Mouse (Mus musculus) heart, postnatal 10 days (tissue): Measurements from ENCODE around the gene Slc17a8. TPM values are rescaled to one million over a fixed set of nuclear protein-coding genes. Genes with fewer than 3 reads are reported as not detected.
"Not testable (repeated sequence)": the region's sequence is repeated elsewhere in the genome, so short reads cannot be mapped to it uniquely, and the experiment has no call there.

Experiments used
- DNase-seq, 2 experiments: peaks; one replicate each; pipeline ENCODE4 v3.0.0; 2021
- intact Hi-C: fragments of 180-260 bp; cut with DNase I; formaldehyde crosslinking; loops from one replicate; pipeline ENCODE4 v1.15.1; 2025
- total RNA-seq, 2 experiments: library from RNA; stranded (reverse); gene quantifications; 2 replicates each; pipeline ENCODE4 v1.2.3; 2021

The Slc17a8 gene
- total RNA-seq, 2 experiments from 2014 or later: not detected

GRCm38 (mm10) chr10:89594309-89594708, 26.7 kb downstream of the Slc17a8 start:
- intact Hi-C loops: no loop called here
- no peak for DNase-seq

- intact Hi-C loops: no loop called here
- DNase-seq: no peak
Observed at GRCm38 (mm10) chr10:89592797-89593196, 28.3 kb downstream of the Slc17a8 start.

- DNase-seq: no peak
- intact Hi-C loops: no loop called here
Observed at GRCm38 (mm10) chr10:89589877-89590276, 31.2 kb downstream of the Slc17a8 start.

- intact Hi-C loops: no loop called here
Observed at GRCm38 (mm10) chr10:89588708-89589107, 32.3 kb downstream of the Slc17a8 start.

GRCm38 (mm10) chr10:89584709-89585108, 36.3 kb downstream of the Slc17a8 start:
- DNase-seq: no peak
- intact Hi-C loops: no loop called here

More at GRCm38 (mm10) chr10:89588708-89589107, 32.3 kb downstream of the Slc17a8 start:
- DNase-seq: no peak

GRCm38 (mm10) chr10:89578801-89579200, 42.3 kb downstream of the Slc17a8 start:
- DNase-seq: no peak
- intact Hi-C loops: no loop called here

- DNase-seq: no peak
- intact Hi-C loops: no loop called here
Observed at GRCm38 (mm10) chr10:89577666-89578065, 43.4 kb downstream of the Slc17a8 start.

- no peak for DNase-seq
- intact Hi-C loops: no loop called here
Observed at GRCm38 (mm10) chr10:89573421-89573820, 47.6 kb downstream of the Slc17a8 start.

- intact Hi-C loops: no loop called here
- no peak for DNase-seq
Observed at GRCm38 (mm10) chr10:89572946-89573345, 48.1 kb downstream of the Slc17a8 start.

- no peak for DNase-seq
- intact Hi-C loops: no loop called here
Observed at GRCm38 (mm10) chr10:89567391-89567790, 53.7 kb downstream of the Slc17a8 start.

GRCm38 (mm10) chr10:89565301-89566022, 55.6 kb downstream of the Slc17a8 start:
- DNase-seq: no peak
- intact Hi-C loops: no loop called here

GRCm38 (mm10) chr10:89562113-89562512, 58.9 kb downstream of the Slc17a8 start:
- intact Hi-C loops: no loop called here
- no peak for DNase-seq

GRCm38 (mm10) chr10:89559351-89559750, 61.7 kb downstream of the Slc17a8 start:
- intact Hi-C loops: no loop called here
- DNase-seq: no peak

GRCm38 (mm10) chr10:89554885-89555284, 66.2 kb downstream of the Slc17a8 start:
- intact Hi-C loops: not testable (repeated sequence)

GRCm38 (mm10) chr10:89553855-89554254, 67.2 kb downstream of the Slc17a8 start:
- intact Hi-C loops: not testable (repeated sequence)

More at GRCm38 (mm10) chr10:89554885-89555284, 66.2 kb downstream of the Slc17a8 start:
- DNase-seq: not testable (repeated sequence)

GRCm38 (mm10) chr10:89553015-89553414, 68.0 kb downstream of the Slc17a8 start:
- no peak for DNase-seq
- intact Hi-C loops: no loop called here

More at GRCm38 (mm10) chr10:89553855-89554254, 67.2 kb downstream of the Slc17a8 start:
- DNase-seq: not testable (repeated sequence)

GRCm38 (mm10) chr10:89551657-89552056, 69.4 kb downstream of the Slc17a8 start:
- no peak for DNase-seq
- intact Hi-C loops: no loop called here

GRCm38 (mm10) chr10:89548028-89548427, 73.0 kb downstream of the Slc17a8 start:
- intact Hi-C loops: no loop called here
- no peak for DNase-seq

- intact Hi-C loops: no loop called here
- no peak for DNase-seq
Observed at GRCm38 (mm10) chr10:89546989-89547388, 74.1 kb downstream of the Slc17a8 start.

GRCm38 (mm10) chr10:89543867-89544266, 77.2 kb downstream of the Slc17a8 start:
- intact Hi-C loops: no loop called here
- peak in 1 of 2 experiments; percentile 39 for DNase-seq

GRCm38 (mm10) chr10:89542321-89542720, 78.7 kb downstream of the Slc17a8 start:
- intact Hi-C loops: no loop called here
- DNase-seq: no peak

GRCm38 (mm10) chr10:89532929-89533727, 87.9 kb downstream of the Slc17a8 start, which contains the start of gene Nr1h4:
Gene Nr1h4 (minus strand): TSS chr10:89533585.
- intact Hi-C loops: loop anchor here (5.0 kb wide), 2 partner anchors 71 to 94 kb away; no protein-coding TSS in a partner anchor
- DNase-seq: peak; percentile 62 to 74
